Mouse (Mus musculus) small intestine, adult 2 months (tissue): ENCODE data around the gene Lzts2.

Experiments used
- CTCF ChIP-seq: fragments of 200-500 bp; IDR thresholded peaks from 2 replicates; pipeline ENCODE4 v1.5.1; 2012; ENCODE audit warnings: low read depth, mild to moderate bottlenecking, control low read depth, inconsistent platforms, low read length, moderate library complexity, mixed read lengths; ENCODE audit not compliant: insufficient replicate concordance, insufficient read length; ENCODE audit errors: extremely low read depth
- POLR2A ChIP-seq: fragments of 200-500 bp; IDR thresholded peaks from 2 replicates; pipeline ENCODE4 v1.6.1; 2012; ENCODE audit warnings: low read depth, mild to moderate bottlenecking, control low read depth, inconsistent platforms, low read length, moderate library complexity

- no peak for TF ChIP-seq POLR2A
- TF ChIP-seq CTCF: no peak
These were observed 6.6 kb upstream of the Lzts2 start for GRCm38 (mm10) chr19:45007425-45008191.
